Mouse (Mus musculus) stomach, embryonic 14.5 days (tissue): Measurements from ENCODE around the gene Trim38. TPM values are rescaled to one million over a fixed set of nuclear protein-coding genes. Genes with fewer than 3 reads are reported as not detected.
A peak's percentile ranks its signal among the peaks of the same experiment; 100 is the strongest.
"Not testable (repeated sequence)": the region's sequence is repeated elsewhere in the genome, so short reads cannot be mapped to it uniquely, and the experiment has no call there.

Experiments used
- ATAC-seq: fragments of 200-750 bp; cut with Nextera tagmentation; 2 replicates; pipeline ENCODE4 v1.8.0; 2017; ENCODE audit warnings: low read depth, moderate TSS enrichment; ENCODE audit not compliant: insufficient number of reproducible peaks, insufficient read depth, low FRiP score
- H3K27ac ChIP-seq: fragments of 300-500 bp; sonication (generic); 2 replicates; pipeline ENCODE4 v1.5.1; 2014; ENCODE audit warnings: mild to moderate bottlenecking, low read length, moderate library complexity, mixed read lengths
- H3K27me3 ChIP-seq: fragments of 300-500 bp; sonication (generic); 2 replicates; pipeline ENCODE4 v1.6.1; 2014; ENCODE audit warnings: low read length, control low read depth, mixed read lengths; ENCODE audit not compliant: control insufficient read depth, insufficient read depth
- H3K36me3 ChIP-seq: fragments of 300-500 bp; sonication (generic); 2 replicates; pipeline ENCODE4 v1.6.1; 2014; ENCODE audit warnings: mild to moderate bottlenecking, control low read depth, low read length, moderate library complexity, mixed read lengths; ENCODE audit not compliant: control insufficient read depth, insufficient read depth
- H3K4me1 ChIP-seq: fragments of 300-500 bp; sonication (generic); 2 replicates; pipeline ENCODE4 v1.6.1; 2014; ENCODE audit warnings: low read length, control low read depth, mixed read lengths; ENCODE audit not compliant: control insufficient read depth, insufficient read depth
- H3K4me2 ChIP-seq: fragments of 300-500 bp; sonication (generic); replicated peaks from 2 replicates; pipeline ENCODE4 v1.6.1; 2014; ENCODE audit warnings: low read depth, low read length, control low read depth
- H3K4me3 ChIP-seq: fragments of 300-500 bp; sonication (generic); 2 replicates; pipeline ENCODE4 v1.5.1; 2014; ENCODE audit warnings: low read depth, low read length, control low read depth
- H3K9ac ChIP-seq: fragments of 300-500 bp; sonication (generic); replicated peaks from 2 replicates; pipeline ENCODE4 v1.6.1; 2014; ENCODE audit warnings: low read depth, mild to moderate bottlenecking, control low read depth, low read length, moderate library complexity, mixed read lengths
- H3K9me3 ChIP-seq: fragments of 300-500 bp; sonication (generic); 2 replicates; pipeline ENCODE4 v1.6.1; 2016; ENCODE audit warnings: low read depth, low read length, control low read depth; ENCODE audit not compliant: control insufficient read depth
- WGBS: fragments of 180-500 bp; shearing (Covaris S2); extraction: QIAGEN DNeasy Blood & Tissue Kit; methylation state at CpG from one replicate; pipeline ENCODE4 v1.1.7; 2014; 5-methylcytosine and 5-hydroxymethylcytosine counted together
- polyA plus RNA-seq: library from polyadenylated mRNA; unstranded; fragments of >200 nt; fragmentation: Nextera tagmentation; extraction: Ambion mirVana; gene quantifications from 2 replicates; pipeline ENCODE4 v1.2.1, GENCODE M21; 2014

Gene Trim38
- polyA plus RNA-seq, 1 experiment from 2014 or later, result not detected

GRCm38 (mm10) chr13:23757211-23757773 is 12.4 kb upstream of the Trim38 start:
- Histone ChIP-seq H3K27ac (peak overlapping the region; percentile 92), H3K27me3 (no peaks in the 10 kb centered on the region), H3K4me2 (peak overlapping the region; percentile 70), H3K36me3 (no peaks in the 10 kb centered on the region), H3K9me3 (no peaks in the 10 kb centered on the region), H3K4me1 (peaks cover 13% of the 10 kb centered on the region), H3K4me3 (peak overlapping the region; percentile 39), H3K9ac (peak overlapping the region; percentile 40; the same call in 1 of the 2 replicates)
- WGBS, result 2% methylated on average over 14 of the region's 23 CpGs
- no peak for ATAC-seq

DNA sequence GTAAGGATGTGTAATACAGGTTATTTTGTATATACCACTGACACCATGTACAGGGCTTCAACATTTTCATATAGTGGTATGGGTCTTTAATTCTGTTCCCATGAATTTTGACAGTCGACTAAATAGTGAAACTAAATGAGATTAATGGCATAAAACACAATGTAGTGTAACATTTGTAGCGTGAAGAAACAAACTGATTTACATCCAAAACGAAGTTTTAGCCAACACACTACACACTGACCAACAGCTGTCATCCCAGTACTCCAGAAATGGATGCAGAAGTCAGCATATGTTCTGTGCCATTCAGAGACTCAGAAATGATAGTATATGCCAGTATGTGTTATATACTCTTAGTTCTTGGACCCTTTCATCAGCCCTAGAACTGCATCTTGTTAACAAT is 11.8 kb upstream of the Trim38 start:
- Histone ChIP-seq H3K27ac (peak overlapping the region; percentile 92; the same call in 1 of the 2 replicates), H3K9me3 (no peaks in the 10 kb centered on the region), H3K4me2 (no peak overlapping the region), H3K27me3 (no peaks in the 10 kb centered on the region), H3K36me3 (no peaks in the 10 kb centered on the region), H3K4me1 (peaks cover 11% of the 10 kb centered on the region), H3K9ac (no peak overlapping the region), H3K4me3 (no peak overlapping the region)
- WGBS, result 43% methylated on average over 3 of the region's 3 CpGs
- no peak for ATAC-seq

DNA sequence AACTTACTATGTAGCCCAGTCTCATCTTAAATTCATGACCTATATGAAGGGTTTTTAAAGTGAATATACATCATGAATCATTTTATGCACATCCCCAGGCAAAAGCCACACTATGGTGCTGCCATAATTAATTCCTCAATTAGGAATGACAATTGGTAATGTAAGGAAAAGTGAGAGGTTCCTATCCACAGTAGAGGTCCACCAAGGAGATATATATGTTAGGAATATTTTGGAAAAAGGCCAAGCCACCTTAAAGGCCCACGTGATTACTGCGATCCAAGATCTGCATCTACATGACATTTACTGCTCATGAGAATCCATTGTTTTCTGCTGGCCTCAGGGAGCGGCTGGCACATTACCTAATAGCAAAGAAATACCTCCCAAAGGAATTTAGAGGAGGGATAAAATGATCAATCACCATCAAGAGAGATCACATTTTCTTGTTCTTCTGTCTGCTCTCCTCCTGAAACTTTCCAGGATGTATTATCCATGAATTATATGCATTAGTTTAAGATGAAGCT is 10.4 kb upstream of the Trim38 start:
- Histone ChIP-seq H3K36me3 (no peaks in the 10 kb centered on the region), H3K27ac (no peak overlapping the region; the same call in 1 of the 2 replicates), H3K9me3 (no peaks in the 10 kb centered on the region), H3K4me3 (no peak overlapping the region), H3K4me1 (peaks cover 8% of the 10 kb centered on the region), H3K9ac (no peak overlapping the region), H3K4me2 (no peak overlapping the region), H3K27me3 (no peaks in the 10 kb centered on the region)
- 71% methylated on average over 3 of the region's 3 CpGs for WGBS
- ATAC-seq, result no peak

DNA sequence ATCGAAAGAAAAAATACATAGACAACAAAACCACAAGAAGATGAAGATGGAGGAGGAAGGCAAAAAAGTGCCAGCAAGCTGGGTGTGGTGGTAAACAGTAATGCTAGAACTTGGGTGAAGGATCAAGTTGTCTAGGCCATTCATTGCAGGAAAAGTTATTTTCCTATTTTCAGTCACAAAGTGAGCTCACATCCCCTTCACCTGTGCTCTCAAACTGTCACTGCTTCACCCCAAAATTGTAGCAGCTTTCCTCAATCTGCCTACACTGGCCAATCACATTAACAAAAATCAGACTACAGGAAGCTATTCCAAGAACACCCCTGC is 9.8 kb upstream of the Trim38 start:
- 63% methylated on average over 1 of the region's 1 CpGs for WGBS
- H3K36me3 ChIP-seq, result no peaks in the 10 kb centered on the region
- ATAC-seq, result no peak
- H3K4me1 ChIP-seq, result peaks cover 11% of the 10 kb centered on the region
- H3K4me3 ChIP-seq, result peak overlapping the region; percentile 50
- H3K27ac ChIP-seq, result peak overlapping the region; percentile 75
- no peaks in the 10 kb centered on the region for H3K27me3 ChIP-seq
- H3K9me3 ChIP-seq, result no peaks in the 10 kb centered on the region
- peak overlapping the region; percentile 67 for H3K4me2 ChIP-seq
- H3K9ac ChIP-seq, result peak overlapping the region; percentile 22

DNA sequence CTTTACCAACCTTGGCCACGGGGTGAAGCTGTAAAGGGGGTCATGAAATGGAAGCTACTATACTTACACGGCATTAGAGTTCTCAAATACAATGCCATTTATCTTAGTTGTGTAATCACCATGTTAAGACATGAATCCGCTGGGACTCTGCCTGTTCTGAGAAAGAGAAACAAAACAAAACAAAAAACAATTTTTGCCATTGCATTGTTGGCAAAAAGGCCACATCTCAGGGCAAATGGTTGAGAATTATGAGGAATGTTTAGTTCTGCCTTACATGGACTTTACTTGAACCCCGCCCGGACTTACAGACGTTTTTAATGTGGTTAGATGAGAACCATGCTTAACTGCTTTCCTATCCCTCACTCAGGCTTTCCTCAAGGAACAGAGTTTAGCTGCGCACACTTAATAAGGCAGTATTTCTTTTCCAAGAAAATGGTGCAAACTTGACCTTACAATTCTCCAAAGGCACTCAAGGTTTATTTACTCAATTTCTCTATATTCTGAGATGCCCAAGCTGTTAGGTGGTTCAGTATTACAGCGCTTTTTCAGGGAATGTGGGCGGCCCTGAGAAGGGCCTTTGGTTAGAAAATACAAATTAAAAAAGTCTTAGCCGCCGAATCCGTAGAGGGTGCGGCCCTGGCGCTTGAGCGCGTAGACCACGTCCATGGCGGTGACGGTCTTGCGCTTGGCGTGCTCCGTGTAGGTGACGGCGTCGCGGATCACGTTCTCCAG is 9.3 kb upstream of the Trim38 start:
- no peak for ATAC-seq
- peak overlapping the region; percentile 67 for H3K4me2 ChIP-seq
- no peaks in the 10 kb centered on the region for H3K9me3 ChIP-seq
- peak overlapping the region; percentile 50 for H3K4me3 ChIP-seq
- 2% methylated on average over 19 of the region's 27 CpGs for WGBS
- H3K9ac ChIP-seq, result peak overlapping the region; percentile 22
- H3K27me3 ChIP-seq, result no peaks in the 10 kb centered on the region
- no peaks in the 10 kb centered on the region for H3K36me3 ChIP-seq
- peaks cover 11% of the 10 kb centered on the region for H3K4me1 ChIP-seq
- H3K27ac ChIP-seq, result peak overlapping the region; percentile 75

- H3K4me3 ChIP-seq, result peak within 1 kb of the TSS; percentile 50
- H3K9me3 ChIP-seq, result no peaks in the 10 kb centered on the region
- peaks cover 11% of the 10 kb centered on the region for H3K4me1 ChIP-seq
- H3K9ac ChIP-seq, result peak within 1 kb of the TSS; percentile 45
- peak within 1 kb of the TSS; percentile 92 for H3K27ac ChIP-seq
- H3K4me2 ChIP-seq, result peak within 1 kb of the TSS; percentile 67
- no peaks in the 10 kb centered on the region for H3K36me3 ChIP-seq
- no peaks in the 10 kb centered on the region for H3K27me3 ChIP-seq
- under 1% methylated on average over 67 of the region's 72 CpGs for WGBS
- ATAC-seq, result peak; percentile 79
Measured at GRCm38 (mm10) chr13:23760972-23761864, 8.5 kb upstream of the Trim38 start, which contains the start of gene Hist1h4a. Gene Hist1h4a (minus strand): TSS chr13:23761230.

GRCm38 (mm10) chr13:23761871-23762821 is 7.6 kb upstream of the Trim38 start, which contains the start of gene Hist1h3a:
Gene Hist1h3a (minus strand): TSS chr13:23762386.
- H3K4me1 ChIP-seq, result peaks cover 11% of the 10 kb centered on the region
- not testable (repeated sequence) for H3K36me3 ChIP-seq, H3K27me3 ChIP-seq, H3K9me3 ChIP-seq
- WGBS, result under 1% methylated on average over 33 of the region's 52 CpGs
- peak; percentile 73 for ATAC-seq
- H3K4me2 ChIP-seq, result peak within 1 kb of the TSS; percentile 67
- peak within 1 kb of the TSS; percentile 50 for H3K4me3 ChIP-seq
- peak within 1 kb of the TSS; percentile 98 for H3K27ac ChIP-seq
- peak within 1 kb of the TSS; percentile 55 for H3K9ac ChIP-seq
